Mouse (Mus musculus) kidney, embryonic 15.5 days (tissue): ENCODE results near the gene Lipt2. TPM values are rescaled to one million over a fixed set of nuclear protein-coding genes. Genes with fewer than 3 reads are reported as not detected.

Experiments
- ATAC-seq: fragments of 200-750 bp; cut with Nextera tagmentation; replicated peaks from 2 replicates; pipeline ENCODE4 v1.8.0; 2017; ENCODE audit warnings: moderate TSS enrichment; ENCODE audit not compliant: low FRiP score
- H3K27ac ChIP-seq: fragments of 300-500 bp; sonication (generic); 2 replicates; pipeline ENCODE4 v1.5.1; 2015; ENCODE audit warnings: mild to moderate bottlenecking, inconsistent platforms
- H3K27me3 ChIP-seq: fragments of 300-500 bp; sonication (generic); 2 replicates; pipeline ENCODE4 v1.6.1; 2015; ENCODE audit warnings: inconsistent platforms
- H3K36me3 ChIP-seq: fragments of 300-500 bp; sonication (generic); 2 replicates; pipeline ENCODE4 v1.6.1; 2015; ENCODE audit warnings: inconsistent platforms
- H3K4me1 ChIP-seq: fragments of 300-500 bp; sonication (generic); 2 replicates; pipeline ENCODE4 v1.6.1; 2015; ENCODE audit warnings: inconsistent platforms
- H3K4me2 ChIP-seq: fragments of 300-500 bp; sonication (generic); 2 replicates; pipeline ENCODE4 v1.6.1; 2015; ENCODE audit warnings: moderate library complexity, mild to moderate bottlenecking, inconsistent platforms
- H3K4me3 ChIP-seq: fragments of 300-500 bp; sonication (generic); replicated peaks from 2 replicates; pipeline ENCODE4 v1.5.1; 2015; ENCODE audit warnings: mild to moderate bottlenecking, inconsistent platforms
- H3K9ac ChIP-seq: fragments of 300-500 bp; sonication (generic); 2 replicates; pipeline ENCODE4 v1.6.1; 2015; ENCODE audit warnings: mild to moderate bottlenecking, inconsistent platforms
- H3K9me3 ChIP-seq: fragments of 300-500 bp; sonication (generic); replicated peaks from 2 replicates; pipeline ENCODE4 v1.6.1; 2016; ENCODE audit warnings: inconsistent platforms
- WGBS: fragments of 180-500 bp; shearing (Covaris S2); methylation state at CpG from one replicate; pipeline ENCODE4 v1.1.7; 2015; ENCODE audit warnings: mixed read lengths; 5-methylcytosine and 5-hydroxymethylcytosine counted together
- polyA plus RNA-seq: library from polyadenylated mRNA; unstranded; fragments of >200 nt; fragmentation: Nextera tagmentation; extraction: Ambion mirVana; gene quantifications from 2 replicates; pipeline ENCODE4 v1.2.1, GENCODE M21; 2015

Lipt2 gene
- polyA plus RNA-seq, 1 experiment from 2014 or later = 21.5 TPM

DNA sequence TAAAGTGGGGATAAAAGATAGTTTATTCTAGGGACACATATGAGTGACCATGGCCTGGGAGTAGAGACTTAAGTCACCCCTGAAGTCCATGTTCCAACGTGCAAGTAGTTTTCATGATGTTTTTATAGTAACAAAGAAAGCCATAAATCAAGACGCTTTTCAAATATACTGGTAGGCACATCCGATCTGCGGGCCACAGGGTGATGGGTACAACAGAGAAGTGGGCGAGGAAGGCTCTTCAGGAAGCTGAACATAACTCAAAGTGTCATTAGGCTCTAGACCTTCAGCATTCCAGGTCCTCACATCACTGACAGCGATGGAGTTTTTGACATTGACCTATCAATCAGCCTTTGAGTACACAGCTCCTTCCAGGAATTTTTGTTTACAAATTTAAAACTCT lies 28.5 kb upstream of the Lipt2 start:
- Histone ChIP-seq H3K4me2 (no peak overlapping the region), H3K9me3 (no peaks in the 10 kb centered on the region), H3K27ac (no peak overlapping the region), H3K4me1 (0 out of 2 replicates have a peak, but pooled peaks cover 6% of the 10 kb centered on the region), H3K9ac (no peak overlapping the region), H3K27me3 (no peaks in the 10 kb centered on the region), H3K4me3 (no peak overlapping the region), H3K36me3 (no peaks in the 10 kb centered on the region)
- no peak for ATAC-seq
- 20% methylated on average over 6 of the region's 6 CpGs for WGBS

GRCm38 (mm10) chr7:100132379-100132778 lies 26.7 kb upstream of the Lipt2 start:
- Histone ChIP-seq H3K27ac (no peak overlapping the region), H3K9me3 (no peaks in the 10 kb centered on the region), H3K4me3 (no peak overlapping the region), H3K9ac (no peak overlapping the region), H3K4me1 (0 out of 2 replicates have a peak, but pooled peaks cover 6% of the 10 kb centered on the region), H3K4me2 (no peak overlapping the region), H3K27me3 (no peaks in the 10 kb centered on the region), H3K36me3 (no peaks in the 10 kb centered on the region)
- ATAC-seq = no peak
- WGBS = 76% methylated on average over 1 of the region's 1 CpGs

GRCm38 (mm10) chr7:100137038-100137437 lies 22.0 kb upstream of the Lipt2 start:
- no peak overlapping the region for H3K9ac ChIP-seq
- no peaks in the 10 kb centered on the region for H3K9me3 ChIP-seq
- no peaks in the 10 kb centered on the region; the same call in 1 of the 2 replicates for H3K27me3 ChIP-seq
- H3K27ac ChIP-seq = no peak overlapping the region
- H3K36me3 ChIP-seq = no peaks in the 10 kb centered on the region
- H3K4me2 ChIP-seq = no peak overlapping the region
- no peak for ATAC-seq
- H3K4me3 ChIP-seq = no peak overlapping the region
- WGBS = 78% methylated on average over 9 of the region's 9 CpGs
- 0 out of 2 replicates have a peak, but pooled peaks cover 3% of the 10 kb centered on the region for H3K4me1 ChIP-seq

DNA sequence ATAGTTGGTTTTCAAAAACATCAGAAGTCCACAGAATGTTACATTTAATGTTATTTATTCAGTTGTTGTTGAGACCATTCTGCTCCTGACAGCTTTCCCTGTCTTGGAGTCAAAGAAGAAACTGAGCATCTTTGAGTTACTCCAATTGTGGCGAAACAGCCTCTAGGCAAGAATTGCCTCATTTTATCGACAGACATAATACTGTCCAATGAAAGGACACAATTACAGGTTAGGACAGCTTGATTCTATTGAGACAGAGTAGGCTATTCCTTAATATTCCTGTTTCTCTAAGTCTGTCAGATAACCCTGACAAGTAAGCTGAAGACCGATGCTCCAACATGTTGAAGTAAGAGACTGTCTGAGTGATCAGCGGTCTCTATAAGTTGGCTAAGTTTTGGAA lies 21.0 kb upstream of the Lipt2 start:
- no peak for ATAC-seq
- WGBS = 93% methylated on average over 4 of the region's 4 CpGs

DNA sequence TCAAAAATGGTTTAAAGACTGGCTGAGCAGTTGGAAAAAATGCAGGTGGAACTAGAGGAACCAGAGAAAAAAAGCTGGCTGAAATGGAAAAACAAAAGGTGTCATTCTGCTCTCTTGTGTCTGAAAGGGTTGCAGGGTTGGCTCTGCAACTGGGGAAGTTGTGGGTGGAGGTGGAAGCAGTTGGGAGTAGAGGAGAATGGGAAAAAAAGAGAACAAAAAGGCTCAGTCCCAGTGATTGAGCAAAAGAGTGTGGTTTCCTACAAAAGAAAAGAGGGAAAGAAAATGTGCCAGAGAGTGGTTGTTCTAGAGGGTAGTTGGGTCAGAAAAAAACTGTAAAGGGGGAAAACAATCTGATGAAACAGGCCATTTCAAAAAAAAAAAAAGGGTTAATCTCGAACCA lies 18.5 kb upstream of the Lipt2 start:
- Histone ChIP-seq H3K9ac (no peak overlapping the region), H3K27me3 (no peaks in the 10 kb centered on the region; the same call in 1 of the 2 replicates), H3K27ac (no peak overlapping the region), H3K36me3 (no peaks in the 10 kb centered on the region), H3K4me3 (no peak overlapping the region), H3K9me3 (no peaks in the 10 kb centered on the region), H3K4me2 (no peak overlapping the region), H3K4me1 (no peaks in the 10 kb centered on the region)
- WGBS = 80% methylated on average over 1 of the region's 1 CpGs
- ATAC-seq = no peak

More for the DNA sequence above, 21.0 kb upstream of the Lipt2 start:
- Histone ChIP-seq H3K36me3 (no peaks in the 10 kb centered on the region), H3K9ac (no peak overlapping the region), H3K4me3 (no peak overlapping the region), H3K4me1 (no peaks in the 10 kb centered on the region), H3K4me2 (no peak overlapping the region), H3K27me3 (no peaks in the 10 kb centered on the region; the same call in 1 of the 2 replicates), H3K27ac (no peak overlapping the region), H3K9me3 (no peaks in the 10 kb centered on the region)

DNA sequence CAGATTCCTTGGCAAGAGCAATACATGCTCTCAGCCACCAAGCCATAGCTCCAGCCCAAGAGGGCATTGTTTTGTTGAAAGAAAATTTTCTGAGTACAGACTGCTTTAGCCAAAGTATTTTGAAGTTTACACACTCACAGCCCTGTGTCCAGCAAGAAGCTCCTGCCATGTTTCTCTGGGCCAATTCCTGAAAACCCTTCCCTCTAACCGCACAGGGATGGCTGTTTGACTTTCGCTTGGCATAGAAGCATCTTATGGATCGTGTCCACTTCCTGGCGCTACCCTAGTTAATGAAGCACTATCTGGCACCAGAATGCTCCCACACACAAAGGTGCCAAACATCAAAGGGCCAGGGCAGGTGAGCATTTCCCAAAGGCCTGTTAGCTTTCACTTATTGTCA lies 10.5 kb upstream of the Lipt2 start:
- no peak overlapping the region; the same call in 1 of the 2 replicates for H3K27ac ChIP-seq
- H3K36me3 ChIP-seq = no peaks in the 10 kb centered on the region
- H3K4me3 ChIP-seq = no peak overlapping the region
- no peak overlapping the region for H3K9ac ChIP-seq
- no peak overlapping the region for H3K4me2 ChIP-seq
- no peaks in the 10 kb centered on the region for H3K9me3 ChIP-seq
- peaks cover 27% of the 10 kb centered on the region for H3K4me1 ChIP-seq
- no peaks in the 10 kb centered on the region for H3K27me3 ChIP-seq
- no peak for ATAC-seq
- 78% methylated on average over 4 of the region's 4 CpGs for WGBS

- no peaks in the 10 kb centered on the region for H3K27me3 ChIP-seq
- H3K9me3 ChIP-seq = no peaks in the 10 kb centered on the region
- H3K4me2 ChIP-seq = peak overlapping the region; percentile 8; the same call in 1 of the 2 replicates
- peaks cover 27% of the 10 kb centered on the region for H3K4me1 ChIP-seq
- no peak overlapping the region for H3K27ac ChIP-seq
- H3K9ac ChIP-seq = no peak overlapping the region
- ATAC-seq = no peak
- no peaks in the 10 kb centered on the region for H3K36me3 ChIP-seq
- 56% methylated on average over 10 of the region's 10 CpGs for WGBS
- no peak overlapping the region for H3K4me3 ChIP-seq
Measured at GRCm38 (mm10) chr7:100150086-100150485, 9.0 kb upstream of the Lipt2 start.

- Histone ChIP-seq H3K27ac (no peak overlapping the region), H3K4me2 (0 out of 2 replicates have a peak overlapping the region, but pooled peaks have one; percentile 8), H3K4me1 (peaks cover 27% of the 10 kb centered on the region), H3K9me3 (no peaks in the 10 kb centered on the region), H3K9ac (no peak overlapping the region), H3K27me3 (no peaks in the 10 kb centered on the region), H3K36me3 (no peaks in the 10 kb centered on the region), H3K4me3 (no peak overlapping the region)
- WGBS = 71% methylated on average over 11 of the region's 11 CpGs
- ATAC-seq = no peak
Measured at GRCm38 (mm10) chr7:100150626-100151025, 8.5 kb upstream of the Lipt2 start.

- Histone ChIP-seq H3K9me3 (no peaks in the 10 kb centered on the region), H3K4me2 (no peak overlapping the region), H3K27ac (no peak overlapping the region), H3K4me1 (peaks cover 16% of the 10 kb centered on the region), H3K27me3 (no peaks in the 10 kb centered on the region), H3K4me3 (no peak overlapping the region), H3K36me3 (no peaks in the 10 kb centered on the region), H3K9ac (no peak overlapping the region)
- ATAC-seq = no peak
- 77% methylated on average over 4 of the region's 4 CpGs for WGBS
Measured at GRCm38 (mm10) chr7:100157669-100158068, 1.4 kb upstream of the Lipt2 start.

DNA sequence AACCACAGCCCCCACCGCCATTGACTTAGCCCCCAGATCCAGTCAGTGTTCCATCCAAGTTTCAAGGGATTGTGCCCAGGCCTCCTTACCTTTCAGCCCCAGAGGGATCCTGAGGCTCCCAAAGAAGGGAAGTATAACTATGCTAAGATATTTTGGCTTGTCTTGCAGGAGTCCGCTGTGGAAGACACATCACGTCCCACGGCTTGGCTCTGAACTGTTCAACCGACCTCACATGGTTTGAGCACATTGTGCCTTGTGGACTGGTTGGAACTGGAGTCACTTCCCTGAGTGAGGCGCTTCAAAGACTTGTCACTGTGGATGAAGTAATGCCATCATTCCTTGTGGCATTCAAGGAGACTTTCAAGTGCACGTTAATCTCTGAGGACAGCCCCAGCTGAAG lies 929 bp downstream of the Lipt2 start:
- no peak for ATAC-seq
- Histone ChIP-seq H3K9me3 (no peaks in the 10 kb centered on the region), H3K27ac (peak overlapping the region; percentile 98), H3K4me3 (peak overlapping the region; percentile 73), H3K36me3 (no peaks in the 10 kb centered on the region), H3K27me3 (no peaks in the 10 kb centered on the region), H3K4me2 (peak overlapping the region; percentile 88), H3K9ac (peak overlapping the region; percentile 89), H3K4me1 (peaks cover 16% of the 10 kb centered on the region)
- WGBS = 64% methylated on average over 7 of the region's 7 CpGs

DNA sequence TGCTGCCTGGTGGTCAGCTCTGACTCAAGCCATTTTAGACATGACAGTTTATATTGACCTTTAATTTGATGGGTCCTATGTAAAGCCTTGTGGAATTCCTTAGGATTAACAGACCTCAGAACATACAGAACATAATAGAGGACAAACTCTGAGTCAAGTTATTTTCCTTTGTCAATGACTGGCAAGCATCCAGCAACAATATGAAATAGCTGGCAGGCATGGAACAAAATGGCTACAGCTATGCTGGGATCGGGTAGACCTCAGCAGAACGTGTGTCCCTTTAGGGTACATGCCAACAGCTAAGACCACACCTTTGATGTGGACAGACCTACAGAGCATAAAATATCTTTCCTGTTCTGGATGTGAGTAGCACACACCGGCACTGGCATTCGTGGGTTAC lies 4.4 kb downstream of the Lipt2 start:
- no peaks in the 10 kb centered on the region for H3K36me3 ChIP-seq
- H3K9ac ChIP-seq = no peak overlapping the region
- WGBS = 62% methylated on average over 4 of the region's 4 CpGs
- H3K9me3 ChIP-seq = no peaks in the 10 kb centered on the region
- no peak overlapping the region for H3K4me2 ChIP-seq
- H3K4me3 ChIP-seq = no peak overlapping the region
- no peak for ATAC-seq
- no peaks in the 10 kb centered on the region for H3K27me3 ChIP-seq
- peaks cover 16% of the 10 kb centered on the region for H3K4me1 ChIP-seq
- H3K27ac ChIP-seq = no peak overlapping the region

GRCm38 (mm10) chr7:100168654-100169053 lies 9.6 kb downstream of the Lipt2 start:
- Histone ChIP-seq H3K36me3 (no peaks in the 10 kb centered on the region), H3K27me3 (no peaks in the 10 kb centered on the region), H3K27ac (0 out of 2 replicates have a peak overlapping the region, but pooled peaks have one; percentile 10), H3K9ac (no peak overlapping the region), H3K4me3 (no peak overlapping the region), H3K4me2 (no peak overlapping the region), H3K4me1 (no peaks in the 10 kb centered on the region), H3K9me3 (no peaks in the 10 kb centered on the region)
- 66% methylated on average over 11 of the region's 11 CpGs for WGBS
- no peak for ATAC-seq

GRCm38 (mm10) chr7:100170756-100171155 lies 11.7 kb downstream of the Lipt2 start:
- 63% methylated on average over 4 of the region's 4 CpGs for WGBS
- ATAC-seq = no peak
- Histone ChIP-seq H3K9ac (no peak overlapping the region), H3K4me2 (no peak overlapping the region), H3K9me3 (no peaks in the 10 kb centered on the region), H3K4me1 (no peaks in the 10 kb centered on the region), H3K27ac (no peak overlapping the region), H3K27me3 (no peaks in the 10 kb centered on the region), H3K36me3 (no peaks in the 10 kb centered on the region), H3K4me3 (no peak overlapping the region)
